Mouse (Mus musculus) E14TG2a.4 (cell line): ENCODE measurements at regions not wholly inside any gene's neighbourhood (a gene's known extent, or its start where the extent isn't known, plus 50 kb on each side); places are given as distances from the start of the nearest gene placed in this dataset.

Experiments used
- CTCF ChIP-seq: conservative IDR thresholded peaks from 2 replicates; pipeline ENCODE4 v1.5.1; 2014; ENCODE audit warnings: low read length
- NANOG ChIP-seq: IDR thresholded peaks from 2 replicates; pipeline ENCODE4 v1.6.1; 2014; ENCODE audit warnings: borderline replicate concordance, low read length, mixed read lengths
- POU5F1 ChIP-seq: IDR thresholded peaks from 2 replicates; pipeline ENCODE4 v1.6.1; 2014; ENCODE audit warnings: low read length, borderline replicate concordance

- no peak for TF ChIP-seq CTCF
- TF ChIP-seq POU5F1 = no peak
- TF ChIP-seq NANOG = no peak
Measured at GRCm38 (mm10) chr3:48658386-48658785, 1098.7 kb downstream of the Pcdh18 start.
